Mouse (Mus musculus) small intestine, adult 2 months (tissue): ENCODE data around the gene Crisp1.

Experiments
- CTCF ChIP-seq: fragments of 200-500 bp; IDR thresholded peaks from 2 replicates; pipeline ENCODE4 v1.5.1; 2012; ENCODE audit warnings: low read depth, mild to moderate bottlenecking, control low read depth, inconsistent platforms, low read length, moderate library complexity, mixed read lengths; ENCODE audit not compliant: insufficient replicate concordance, insufficient read length; ENCODE audit errors: extremely low read depth
- POLR2A ChIP-seq: fragments of 200-500 bp; IDR thresholded peaks from 2 replicates; pipeline ENCODE4 v1.6.1; 2012; ENCODE audit warnings: low read depth, mild to moderate bottlenecking, control low read depth, inconsistent platforms, low read length, moderate library complexity

- no peak for TF ChIP-seq CTCF
- no peak for TF ChIP-seq POLR2A
Measured at GRCm38 (mm10) chr17:40274906-40275470, 44.0 kb downstream of the Crisp1 start.
